Mouse (Mus musculus) lung, postnatal 36 days (tissue): Measurements from ENCODE around the gene Ccdc174.

ENCODE experiments used
- DNase-seq: peaks from one replicate; pipeline ENCODE4 v3.0.0; 2022; ENCODE audit warnings: mixed read lengths

Gene Ccdc174

GRCm38 (mm10) chr6:91931231-91931630 lies 53.4 kb downstream of the Ccdc174 start:
- DNase-seq: no peak

DNA sequence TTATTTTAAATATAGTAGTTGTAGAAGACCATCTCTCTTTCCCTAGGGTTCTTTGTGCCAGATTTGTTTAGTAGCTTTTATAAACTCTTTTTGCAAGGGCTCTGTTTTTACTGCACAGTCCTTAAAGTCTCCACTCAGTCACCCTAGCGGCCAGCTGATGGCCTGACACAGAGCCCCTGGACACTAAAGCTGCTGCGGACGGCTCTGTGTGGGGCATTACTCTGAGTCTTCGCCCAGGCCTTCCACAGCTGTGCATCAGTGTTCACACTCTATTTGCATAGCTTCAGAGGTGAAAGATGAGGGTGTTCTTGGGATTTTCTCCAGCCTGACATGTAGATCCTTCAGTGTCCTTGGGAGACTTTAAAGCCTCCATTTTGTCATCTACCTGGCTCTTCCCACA lies 60.6 kb downstream of the Ccdc174 start:
- DNase-seq: no peak

- no peak for DNase-seq
Measured at GRCm38 (mm10) chr6:91948426-91948825, 70.6 kb downstream of the Ccdc174 start.
